Mouse (Mus musculus) adrenal gland, postnatal 36 days (tissue): ENCODE measurements at regions not wholly inside any gene's neighbourhood (a gene's known extent, or its start where the extent isn't known, plus 50 kb on each side); places are given as distances from the start of the nearest gene placed in this dataset.

Experiments used
- microRNA-seq: library from miRNA; unstranded; fragments of <30 nt; microRNA quantifications from one replicate; pipeline ENCODE4 v1.2.0, GENCODE M21; 2021

Small RNA genes lying in the stretch of these regions (microRNA-seq; reads per million reads assigned to microRNA genes)
- gene Mir378d, result 39.8 reads per million, percentile 42 among the genes with 10 or more reads in this experiment
